ENCODE assay signal across 7 mouse cellular contexts in genomic region chr4:40268204-40268813, GRCm38 (mm10). TPM values are rescaled to one million over a fixed set of nuclear protein-coding genes. Genes with fewer than 3 reads are reported as not detected.
A peak's percentile ranks its signal among the peaks of the same experiment; 100 is the strongest.
DNase-seq lines count a peak whose midpoint lies in the region; ATAC-seq lines count a peak whose summit lies in the region.

No protein-coding gene starts in this region.

- H3K9me3 ChIP-seq in embryonic facial prominence, embryonic 10.5 days = no peaks in the 10 kb centered on the region
- H3K9me3 ChIP-seq in limb, embryonic 11.5 days (ENCODE audit: control insufficient read depth, low read length) = no peaks in the 10 kb centered on the region
- no peaks in the 10 kb centered on the region for H3K9me3 ChIP-seq in midbrain, embryonic 14.5 days (ENCODE audit: control insufficient read depth, low read length)

- peak overlapping the region; percentile 91 for H3K9ac ChIP-seq in limb, embryonic 11.5 days (ENCODE audit: low read length)
- peak overlapping the region; percentile 82 for H3K9ac ChIP-seq in midbrain, embryonic 14.5 days (replicated peaks; ENCODE audit: low read length)

- no peaks in the 10 kb centered on the region for H3K27me3 ChIP-seq in embryonic facial prominence, embryonic 10.5 days (replicated peaks; ENCODE audit: low read depth, poor library complexity, severe bottlenecking)
- H3K27me3 ChIP-seq in limb, embryonic 11.5 days (ENCODE audit: control insufficient read depth, insufficient read depth, low read length) = no peaks in the 10 kb centered on the region
- H3K27me3 ChIP-seq in midbrain, embryonic 14.5 days (ENCODE audit: control insufficient read depth, insufficient read depth, low read length) = no peaks in the 10 kb centered on the region

- under 1% methylated on average over 50 of the region's 50 CpGs for WGBS in embryonic facial prominence, embryonic 10.5 days
- under 1% methylated on average over 42 of the region's 50 CpGs for WGBS in limb, embryonic 11.5 days
- WGBS in midbrain, embryonic 14.5 days = under 1% methylated on average over 50 of the region's 50 CpGs

- peak overlapping the region; percentile 69 for H3K4me3 ChIP-seq in embryonic facial prominence, embryonic 10.5 days
- peak overlapping the region; percentile 79 for H3K4me3 ChIP-seq in limb, embryonic 11.5 days (ENCODE audit: low read depth, low read length)
- H3K4me3 ChIP-seq in midbrain, embryonic 14.5 days (replicated peaks; ENCODE audit: low read depth, low read length) = peak overlapping the region; percentile 85

- H3K4me2 ChIP-seq in limb, embryonic 11.5 days (ENCODE audit: low read depth, severe bottlenecking) = peak overlapping the region; percentile 74
- peak overlapping the region; percentile 94 for H3K4me2 ChIP-seq in midbrain, embryonic 14.5 days (ENCODE audit: low read length)

- H3K4me1 ChIP-seq in embryonic facial prominence, embryonic 10.5 days = peaks cover 20% of the 10 kb centered on the region
- H3K4me1 ChIP-seq in limb, embryonic 11.5 days (ENCODE audit: control insufficient read depth, insufficient read depth, low read length) = peaks cover 2% of the 10 kb centered on the region; the same call in 1 of the 2 replicates
- H3K4me1 ChIP-seq in midbrain, embryonic 14.5 days (ENCODE audit: control insufficient read depth, insufficient read depth, low read length) = peaks cover 14% of the 10 kb centered on the region

- peak; percentile 77 for ATAC-seq in limb, embryonic 11.5 days (ENCODE audit: insufficient number of reproducible peaks, low FRiP score, low TSS enrichment, low read depth)
- ATAC-seq in midbrain, embryonic 14.5 days (ENCODE audit: low FRiP score, low TSS enrichment) = peak; percentile 86

- H3K36me3 ChIP-seq in embryonic facial prominence, embryonic 10.5 days (replicated peaks) = peaks cover 62% of the 10 kb centered on the region
- H3K36me3 ChIP-seq in limb, embryonic 11.5 days (ENCODE audit: control insufficient read depth, insufficient read depth, low read length) = peaks cover 3% of the 10 kb centered on the region; the same call in 1 of the 2 replicates
- peaks cover 19% of the 10 kb centered on the region for H3K36me3 ChIP-seq in midbrain, embryonic 14.5 days (ENCODE audit: control insufficient read depth, insufficient read depth, low read length)

- DNase-seq in adrenal gland, postnatal 10 days = peak; percentile 96
- DNase-seq in embryonic facial prominence, embryonic 10.5 days (ENCODE audit: low spot score) = peak; percentile 98
- DNase-seq in heart, adult 11 months = peak; percentile 99
- peak; percentile 92 for DNase-seq in kidney, adult 18-20 months
- DNase-seq in limb, embryonic 11.5 days (ENCODE audit: low spot score) = peak; percentile 96
- peak; percentile 97 for DNase-seq in midbrain, embryonic 14.5 days
- peak; percentile 84 to 88 for DNase-seq in spleen, adult 18-20 months

- peak overlapping the region; percentile 97 for H3K27ac ChIP-seq in embryonic facial prominence, embryonic 10.5 days (replicated peaks)
- peak overlapping the region; percentile 93 for H3K27ac ChIP-seq in limb, embryonic 11.5 days (replicated peaks; ENCODE audit: low read depth, low read length)
- H3K27ac ChIP-seq in midbrain, embryonic 14.5 days (replicated peaks; ENCODE audit: low read depth, low read length) = peak overlapping the region; percentile 93

RNA-seq across cellular contexts. Expression of gene Smim27, which starts 1.1 kb away (rescaled TPM):
- total RNA-seq in adrenal gland, postnatal 10 days (2021) = 10 to 100 TPM; 34.9 to 46.5 TPM
- polyA plus RNA-seq in embryonic facial prominence, embryonic 10.5 days (2016; fragmentation: Nextera tagmentation; extraction: Ambion mirVana) = 21.3 and 22.2 TPM in 2 replicates
- 24.7 and 25.4 TPM in 2 replicates for polyA plus RNA-seq in limb, embryonic 11.5 days (2014; fragmentation: Nextera tagmentation; extraction: Ambion mirVana)
- 9.7 and 15.9 TPM in 2 replicates for polyA plus RNA-seq in midbrain, embryonic 14.5 days (2014; fragmentation: Nextera tagmentation; extraction: Ambion mirVana)

RNA-seq across cellular contexts. Expression of gene Topors, which starts 1.3 kb away (rescaled TPM):
- 10 to 100 TPM; 23.3 to 27.0 TPM for total RNA-seq in adrenal gland, postnatal 10 days (2021)
- 50.4 and 52.9 TPM in 2 replicates for polyA plus RNA-seq in embryonic facial prominence, embryonic 10.5 days (2016; fragmentation: Nextera tagmentation; extraction: Ambion mirVana)
- polyA plus RNA-seq in limb, embryonic 11.5 days (2014; fragmentation: Nextera tagmentation; extraction: Ambion mirVana) = 58.2 and 58.3 TPM in 2 replicates
- 24.3 and 36.2 TPM in 2 replicates for polyA plus RNA-seq in midbrain, embryonic 14.5 days (2014; fragmentation: Nextera tagmentation; extraction: Ambion mirVana)

RNA-seq across cellular contexts. Expression of gene Ndufb6, which starts 10.9 kb away (rescaled TPM):
- total RNA-seq in adrenal gland, postnatal 10 days (2021) = 100 to 1,000 TPM; 482 to 529 TPM
- polyA plus RNA-seq in embryonic facial prominence, embryonic 10.5 days (2016; fragmentation: Nextera tagmentation; extraction: Ambion mirVana) = 310 and 312 TPM in 2 replicates
- polyA plus RNA-seq in limb, embryonic 11.5 days (2014; fragmentation: Nextera tagmentation; extraction: Ambion mirVana) = 301 and 304 TPM in 2 replicates
- 271 and 339 TPM in 2 replicates for polyA plus RNA-seq in midbrain, embryonic 14.5 days (2014; fragmentation: Nextera tagmentation; extraction: Ambion mirVana)

RNA-seq across cellular contexts. Expression of gene Ddx58, which starts 28.7 kb away (rescaled TPM):
- total RNA-seq in adrenal gland, postnatal 10 days (2021) = 10 to 100 TPM; 17.5 to 20.9 TPM
- polyA plus RNA-seq in embryonic facial prominence, embryonic 10.5 days (2016; fragmentation: Nextera tagmentation; extraction: Ambion mirVana) = 4.7 and 6.2 TPM in 2 replicates
- 4.8 and 6.4 TPM in 2 replicates for polyA plus RNA-seq in limb, embryonic 11.5 days (2014; fragmentation: Nextera tagmentation; extraction: Ambion mirVana)
- polyA plus RNA-seq in midbrain, embryonic 14.5 days (2014; fragmentation: Nextera tagmentation; extraction: Ambion mirVana) = 1.9 and 3.7 TPM in 2 replicates

Comparison
In these comparisons a context has a peak if more than half of its experiments do, and no peak if none do; other contexts are left out.
1. Peak in every context shown above with its lines: DNase-seq, ATAC-seq, H3K4me3 ChIP-seq and H3K27ac ChIP-seq.